Mouse (Mus musculus) mouse embryonic stem cell (cell line): Measurements from ENCODE around the gene P4ha1.
"Not testable (repeated sequence)": the region's sequence is repeated elsewhere in the genome, so short reads cannot be mapped to it uniquely, and the experiment has no call there.

Source experiments
- in situ Hi-C, 2 experiments: fragments of 300-500 bp; cut with MboI; formaldehyde crosslinking; loops; 1 replicate in 1 of 2; 3 replicates in 1 of 2; pipeline ENCODE4 v1.14.3; 2019 to 2020; ENCODE audit warnings: low sequenced_read_pairs in 2 of 2, low pct_unique_long_range_greater_than_20kb in 1 of 2, mixed read lengths in 1 of 2; ENCODE audit not compliant: unreplicated experiment in 1 of 2

The P4ha1 gene

DNA sequence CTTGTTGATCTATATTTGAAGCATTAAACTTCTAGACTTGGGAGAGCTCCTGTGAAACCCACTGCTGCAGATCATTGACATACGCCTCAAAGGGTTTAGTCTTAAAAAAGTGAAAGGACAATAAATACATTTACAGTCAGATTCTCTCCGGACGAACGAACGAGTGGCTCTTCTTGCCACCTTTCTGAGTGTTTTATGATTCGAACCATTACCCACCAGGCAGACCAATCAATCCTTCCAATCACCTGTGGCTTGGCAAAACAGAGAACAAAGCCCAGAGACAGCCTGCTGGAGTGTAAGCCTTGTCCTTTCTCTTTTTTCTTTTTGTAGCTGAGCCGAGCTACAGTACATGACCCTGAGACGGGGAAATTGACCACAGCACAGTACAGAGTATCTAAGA, 31.9 kb downstream of the P4ha1 start:
- in situ Hi-C loops, result no loop called here

DNA sequence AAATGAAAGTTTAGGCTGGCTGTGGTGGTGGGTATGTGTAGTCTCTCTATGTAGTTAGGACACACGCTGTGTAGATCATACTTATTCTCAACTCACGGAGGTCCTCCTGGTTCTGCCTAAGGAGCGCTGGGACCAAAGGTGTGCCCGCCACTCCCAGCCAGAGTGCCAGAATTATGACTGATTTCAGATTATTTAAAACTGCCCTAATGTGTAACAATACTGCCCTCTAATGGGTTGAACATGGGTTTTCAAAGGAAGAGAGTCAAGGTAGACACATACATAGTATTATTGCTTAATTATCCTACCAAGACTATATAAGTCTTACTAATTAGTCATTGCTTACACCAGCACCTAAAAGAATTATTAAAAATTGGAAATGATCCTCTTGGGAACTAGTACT, 35.6 kb downstream of the P4ha1 start:
- in situ Hi-C loops, result no loop called here

DNA sequence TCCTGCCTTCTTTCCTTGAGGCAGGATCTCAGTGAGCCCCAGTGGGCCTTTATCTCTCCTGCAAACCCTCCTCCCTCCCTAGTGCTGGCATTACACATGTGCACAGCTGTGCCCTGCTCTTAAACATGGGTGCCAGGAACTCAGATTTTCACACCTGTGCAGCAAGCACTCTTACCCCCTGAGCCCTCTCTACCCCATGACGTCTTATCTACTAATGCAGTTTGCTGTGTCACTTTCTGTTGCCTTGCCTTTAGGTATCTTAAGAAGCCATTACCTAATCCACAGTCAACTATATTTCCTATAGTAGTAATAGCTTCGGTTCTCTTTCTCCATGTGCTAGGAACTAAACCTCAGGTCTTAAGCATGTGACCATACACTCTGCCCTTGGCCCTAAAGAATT, 40.1 kb downstream of the P4ha1 start:
- in situ Hi-C loops, result no loop called here

DNA sequence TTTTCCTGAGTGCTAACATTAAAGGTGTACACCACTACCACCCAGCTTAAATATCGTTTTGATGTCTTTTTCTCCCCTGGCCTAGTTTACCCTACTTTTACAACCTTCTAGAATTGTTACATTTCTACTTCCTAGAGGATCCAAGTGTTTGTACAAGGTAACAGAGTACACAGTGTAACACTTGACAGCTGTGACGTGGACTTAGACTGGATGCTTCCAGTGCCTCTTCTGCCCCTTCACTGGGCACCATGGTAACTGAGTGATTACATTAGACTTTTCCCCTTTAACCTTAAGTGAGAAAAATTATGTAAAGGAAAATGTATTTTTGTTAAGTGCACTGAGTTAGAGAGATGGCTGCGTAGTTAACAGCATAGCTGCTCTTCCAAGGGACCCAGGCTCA, 41.5 kb downstream of the P4ha1 start:
- in situ Hi-C loops, result no loop called here

DNA sequence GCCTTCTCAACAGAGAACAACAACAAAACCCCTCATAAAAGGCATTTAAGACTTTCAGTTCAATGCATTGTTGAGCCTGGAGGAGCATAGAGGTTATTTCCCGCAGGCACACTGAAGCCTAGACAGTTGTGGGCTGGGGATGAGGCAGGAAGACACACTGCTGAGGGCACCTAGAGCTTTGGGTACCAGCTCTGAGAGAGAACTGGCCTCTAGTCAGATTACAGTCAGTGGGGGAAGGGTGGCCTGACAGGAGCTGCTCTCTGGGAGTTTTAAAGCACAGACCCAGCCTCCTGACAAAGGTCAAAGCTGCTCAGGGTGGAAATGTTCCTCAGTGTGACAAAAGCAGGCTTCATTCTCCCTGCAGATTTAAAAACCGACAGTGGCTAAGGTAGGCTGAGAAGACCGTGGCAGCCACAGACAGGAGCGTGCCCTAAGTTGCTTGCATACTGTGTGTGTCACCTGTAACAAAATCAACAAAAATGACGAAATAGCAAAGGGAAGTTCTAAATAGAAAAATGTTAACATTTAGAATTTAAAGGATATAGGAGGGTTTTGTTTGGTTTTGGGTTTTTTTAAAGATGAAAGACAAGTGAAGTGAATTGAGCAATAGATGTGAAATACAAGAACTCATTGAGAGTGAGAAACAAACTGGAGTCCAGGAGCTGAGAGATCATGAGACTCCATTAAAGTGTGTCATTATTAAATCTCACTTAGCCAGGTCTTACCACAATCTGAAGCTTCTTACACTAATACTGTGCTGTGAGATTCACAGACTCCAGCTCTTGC, 42.9 kb downstream of the P4ha1 start:
- in situ Hi-C loops, result no loop called here

DNA sequence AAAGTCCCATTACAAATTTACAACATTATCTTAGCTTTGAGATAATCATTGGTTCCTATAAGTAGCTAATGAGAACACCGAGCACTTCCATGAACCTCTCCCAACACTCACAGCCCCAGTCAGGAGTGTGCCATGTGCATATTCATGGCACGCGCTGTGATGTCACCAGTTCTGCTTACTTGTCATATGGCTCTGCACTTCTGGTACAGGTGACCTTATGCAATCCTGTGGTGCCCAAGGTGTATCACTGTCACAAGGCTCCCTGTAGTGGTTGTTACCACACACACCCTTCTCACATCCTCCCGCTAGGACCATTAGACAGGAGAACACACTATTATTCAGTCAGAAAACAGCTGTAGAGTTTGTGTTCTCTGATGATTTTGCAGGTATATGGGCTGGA, 43.6 kb downstream of the P4ha1 start:
- in situ Hi-C loops, result no loop called here

DNA sequence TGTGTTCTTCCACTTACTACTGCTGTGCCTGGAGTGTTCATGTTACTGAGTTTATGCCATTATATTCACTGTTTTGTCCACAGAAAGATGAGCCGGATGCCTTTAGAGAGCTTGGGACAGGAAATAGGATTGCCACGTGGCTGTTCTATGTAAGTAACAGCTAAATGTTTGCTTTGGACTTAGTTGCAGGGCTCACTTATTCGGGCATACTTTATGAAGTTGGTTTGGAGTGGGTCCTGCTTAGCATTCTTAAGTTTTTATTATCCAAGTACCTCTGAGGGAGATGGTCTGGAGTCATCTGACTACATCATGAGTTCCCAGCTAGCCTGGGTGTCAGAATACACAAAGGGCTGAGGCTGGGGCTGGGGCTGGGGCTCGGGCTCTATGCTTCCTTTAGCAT, 44.1 kb downstream of the P4ha1 start:
- in situ Hi-C loops, result no loop called here

DNA sequence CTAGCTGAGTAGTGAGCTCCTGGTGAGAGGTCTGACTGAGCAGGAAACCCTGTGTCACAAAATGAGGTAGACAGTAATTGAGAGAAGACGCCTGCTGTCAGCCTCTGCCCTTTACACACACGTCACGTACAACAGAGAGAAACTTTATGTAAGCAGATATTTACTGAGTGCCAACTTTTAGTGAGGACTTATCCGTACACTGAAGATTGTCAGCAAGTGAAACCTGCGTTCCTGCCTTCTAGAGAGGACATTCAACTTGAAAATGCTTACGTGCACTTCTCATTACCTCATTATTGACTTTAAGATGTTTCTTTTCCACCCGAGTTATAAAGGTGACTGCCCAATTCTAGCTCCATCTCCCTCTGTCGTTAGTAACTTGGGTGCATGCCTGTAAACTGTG, 45.6 kb downstream of the P4ha1 start:
- in situ Hi-C loops, result no loop called here

DNA sequence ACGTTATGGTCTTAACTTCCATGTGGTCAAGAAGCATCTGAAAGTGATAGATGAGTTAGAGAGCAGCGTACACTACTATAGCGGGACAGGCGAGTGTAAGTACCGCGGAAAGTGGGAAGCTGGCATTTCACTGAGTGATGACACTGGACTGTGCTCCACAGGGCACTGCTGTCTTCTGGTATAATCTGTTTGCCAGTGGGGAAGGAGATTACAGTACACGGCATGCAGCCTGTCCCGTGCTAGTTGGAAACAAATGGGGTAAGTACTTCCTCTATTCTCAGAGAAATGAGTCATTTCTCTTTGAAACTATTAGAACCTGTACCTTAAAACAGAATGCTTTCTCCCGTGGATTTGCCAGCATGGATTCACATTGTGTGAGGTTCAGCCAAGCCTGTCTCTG, 46.3 kb downstream of the P4ha1 start:
- in situ Hi-C loops, result no loop called here

DNA sequence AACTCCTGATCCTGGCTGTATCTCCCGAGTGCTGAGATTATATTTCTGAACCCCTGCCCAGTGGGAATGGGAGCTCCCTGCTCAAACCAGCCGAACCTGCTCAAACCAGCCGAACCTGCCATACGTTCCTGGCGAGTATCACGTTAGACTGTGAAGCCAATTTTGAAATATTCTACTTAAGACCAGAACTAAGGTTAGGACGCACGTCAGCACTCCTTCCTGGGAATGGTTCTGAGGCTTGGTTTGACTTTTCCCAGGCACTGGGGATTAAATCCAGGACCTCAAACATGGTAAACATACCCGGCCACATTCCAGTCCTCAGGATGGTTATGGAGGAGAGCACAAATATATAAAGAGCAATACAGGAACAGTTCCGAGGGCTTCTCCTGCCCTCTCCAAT, 54.8 kb downstream of the P4ha1 start:
- in situ Hi-C loops, result no loop called here

DNA sequence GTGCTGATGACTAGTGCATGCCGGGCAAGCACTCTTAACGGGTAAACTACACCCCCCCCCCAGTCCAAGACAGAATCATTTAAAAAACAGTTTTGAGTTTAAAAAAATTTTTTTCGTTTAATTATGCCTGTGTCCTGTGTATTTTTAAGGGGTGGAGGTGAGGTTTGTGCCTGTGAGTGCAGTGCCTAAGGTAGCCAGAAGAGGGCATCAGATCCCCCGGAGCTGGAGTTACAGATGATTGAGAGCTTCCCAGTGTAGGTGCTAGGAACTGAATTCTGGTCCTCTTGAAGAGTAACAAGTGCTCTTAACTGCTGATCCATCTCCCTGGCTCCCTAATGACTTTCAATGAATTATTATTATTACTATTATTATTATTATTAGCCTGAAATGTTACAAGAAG, 55.6 kb downstream of the P4ha1 start:
- in situ Hi-C loops, result no loop called here

DNA sequence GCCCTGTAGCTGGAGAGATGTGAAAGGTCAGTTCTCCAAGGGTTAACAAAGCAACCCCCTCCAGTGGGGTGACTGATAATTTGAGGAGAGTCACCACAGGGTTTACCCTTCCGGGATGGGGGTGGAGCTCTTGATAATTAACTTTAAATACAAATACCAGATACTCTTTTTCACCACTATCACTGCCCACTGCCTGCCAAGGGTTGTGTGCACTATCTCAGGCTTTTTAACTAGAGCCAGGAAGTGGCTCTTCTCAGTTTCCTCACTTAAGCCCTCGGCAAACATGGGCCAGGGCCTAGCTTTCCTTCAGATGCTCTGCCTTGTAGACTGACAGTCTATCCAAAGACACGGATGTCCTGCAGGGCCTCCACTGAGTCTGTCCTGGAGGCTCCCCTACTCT, 56.8 kb downstream of the P4ha1 start:
- in situ Hi-C loops, result no loop called here

DNA sequence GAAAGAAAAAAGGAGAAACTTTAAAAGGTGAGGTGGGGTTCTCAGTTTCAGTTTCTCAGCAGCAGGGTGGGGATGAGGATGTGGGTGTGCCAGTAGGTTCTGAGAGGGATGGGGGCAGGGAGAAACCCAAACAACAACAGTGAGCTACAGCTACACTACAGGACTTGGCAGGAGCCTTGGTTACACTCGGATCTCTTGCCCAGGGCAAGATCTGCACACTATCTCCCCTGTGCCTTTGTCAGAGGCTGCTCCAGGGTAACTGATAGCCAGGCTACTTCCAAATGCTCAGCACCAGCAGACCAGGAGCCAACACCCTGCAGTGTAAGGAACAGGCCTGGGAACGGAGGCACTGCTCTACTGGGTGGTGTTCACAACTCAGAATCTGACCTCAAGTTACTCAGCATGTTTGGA, 57.3 kb downstream of the P4ha1 start:
- in situ Hi-C loops, result no loop called here

DNA sequence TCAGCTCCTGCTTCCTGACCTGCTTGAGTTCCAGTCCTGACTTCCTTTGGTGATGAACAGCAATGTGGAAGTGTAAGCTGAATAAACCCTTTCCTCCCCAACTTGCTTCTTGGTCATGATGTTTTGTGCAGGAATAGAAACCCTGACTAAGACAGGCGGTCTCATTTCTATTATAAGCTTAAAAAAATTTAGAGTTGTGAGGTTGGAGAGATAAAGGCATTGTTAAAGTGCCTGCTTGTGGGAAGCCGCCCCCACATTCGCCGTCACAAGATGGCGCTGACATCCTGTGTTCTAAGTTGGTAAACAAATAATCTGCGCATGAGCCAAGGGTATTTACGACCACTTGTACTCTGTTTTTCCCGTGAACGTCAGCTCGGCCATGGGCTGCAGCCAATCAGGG, 58.5 kb downstream of the P4ha1 start:
- in situ Hi-C loops, result not testable (repeated sequence)

DNA sequence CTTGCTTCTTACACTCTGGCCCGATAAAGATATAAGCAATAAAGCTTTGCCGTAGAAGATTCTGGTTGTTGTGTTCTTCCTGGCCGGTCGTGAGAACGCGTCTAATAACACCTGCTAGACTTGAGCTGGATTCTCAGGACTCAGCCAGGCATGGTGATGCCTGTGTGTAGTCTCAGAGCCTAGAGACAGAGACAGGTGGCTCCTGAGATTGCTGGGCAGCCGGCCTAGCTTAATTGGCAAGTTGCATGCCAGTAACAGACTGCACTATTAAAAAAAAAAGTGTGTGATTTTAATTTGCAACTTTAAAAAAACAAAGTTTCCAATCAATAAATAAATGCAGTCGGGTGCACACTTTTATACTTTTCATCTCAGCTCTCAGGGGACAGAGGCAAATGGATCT, 63.9 kb downstream of the P4ha1 start:
- in situ Hi-C loops, result no loop called here

DNA sequence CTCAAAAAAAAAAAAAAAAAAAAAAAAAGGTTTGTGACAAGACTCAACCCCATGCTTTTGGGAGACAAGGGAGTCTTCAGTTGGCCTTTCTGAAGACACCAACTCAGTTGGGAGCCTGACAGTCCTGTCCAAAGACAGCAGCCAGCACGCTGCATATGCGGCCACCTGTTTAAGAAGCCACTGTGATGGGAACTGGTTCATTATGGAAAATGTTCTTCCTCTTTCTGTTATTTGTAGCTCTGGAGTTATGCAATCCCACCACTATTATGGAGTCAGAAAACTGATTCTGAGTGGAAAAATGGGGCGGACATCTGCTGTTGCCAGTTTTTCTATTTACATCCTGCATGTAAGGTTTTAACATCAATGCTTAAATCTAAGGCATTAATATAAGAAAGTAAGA, 66.6 kb downstream of the P4ha1 start:
- in situ Hi-C loops, result no loop called here

DNA sequence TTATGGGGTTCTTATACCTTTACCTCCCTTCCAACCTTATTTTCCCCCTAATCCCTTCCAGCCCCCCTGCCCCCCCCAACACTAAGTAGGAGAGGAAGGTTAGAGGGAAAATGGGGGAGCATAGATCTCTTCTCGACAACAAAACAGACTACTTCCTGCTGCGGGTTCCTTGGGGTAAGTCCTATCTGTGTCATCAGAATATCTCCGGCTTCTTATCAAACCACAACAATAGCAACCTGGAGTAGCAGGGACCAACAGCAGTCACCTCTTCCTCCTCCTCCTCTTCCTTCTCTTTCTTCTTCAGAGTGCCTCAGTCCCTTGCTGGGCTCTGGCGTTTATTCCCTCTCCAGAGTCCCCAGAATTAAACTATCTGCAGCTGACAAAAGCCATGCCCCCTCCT, 68.8 kb downstream of the P4ha1 start:
- in situ Hi-C loops, result no loop called here

DNA sequence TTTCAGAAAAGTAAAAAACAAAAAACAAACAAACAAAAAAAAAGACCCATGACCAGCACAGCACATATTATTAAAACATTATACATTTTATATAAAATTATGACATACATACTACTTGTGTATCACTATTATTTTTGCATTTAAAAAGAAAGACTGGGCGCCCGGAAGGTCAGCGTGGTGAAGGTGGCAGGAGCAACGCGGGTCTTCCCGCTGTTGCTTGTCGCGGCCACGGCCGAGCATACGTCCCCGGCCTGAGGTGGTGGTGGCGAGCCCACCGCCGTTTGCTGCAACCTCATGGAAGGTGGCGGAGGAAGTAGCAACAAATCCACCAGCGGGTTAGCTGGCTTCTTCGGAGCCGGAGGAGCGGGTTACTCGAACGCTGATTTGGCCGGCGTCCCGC, 72.4 kb downstream of the P4ha1 start, which contains the start of gene Gm10273:
TSS of gene Gm10273 (plus strand) at position 172 of the 400 bp plus-strand sequence.
- in situ Hi-C loops, result not testable (repeated sequence)

DNA sequence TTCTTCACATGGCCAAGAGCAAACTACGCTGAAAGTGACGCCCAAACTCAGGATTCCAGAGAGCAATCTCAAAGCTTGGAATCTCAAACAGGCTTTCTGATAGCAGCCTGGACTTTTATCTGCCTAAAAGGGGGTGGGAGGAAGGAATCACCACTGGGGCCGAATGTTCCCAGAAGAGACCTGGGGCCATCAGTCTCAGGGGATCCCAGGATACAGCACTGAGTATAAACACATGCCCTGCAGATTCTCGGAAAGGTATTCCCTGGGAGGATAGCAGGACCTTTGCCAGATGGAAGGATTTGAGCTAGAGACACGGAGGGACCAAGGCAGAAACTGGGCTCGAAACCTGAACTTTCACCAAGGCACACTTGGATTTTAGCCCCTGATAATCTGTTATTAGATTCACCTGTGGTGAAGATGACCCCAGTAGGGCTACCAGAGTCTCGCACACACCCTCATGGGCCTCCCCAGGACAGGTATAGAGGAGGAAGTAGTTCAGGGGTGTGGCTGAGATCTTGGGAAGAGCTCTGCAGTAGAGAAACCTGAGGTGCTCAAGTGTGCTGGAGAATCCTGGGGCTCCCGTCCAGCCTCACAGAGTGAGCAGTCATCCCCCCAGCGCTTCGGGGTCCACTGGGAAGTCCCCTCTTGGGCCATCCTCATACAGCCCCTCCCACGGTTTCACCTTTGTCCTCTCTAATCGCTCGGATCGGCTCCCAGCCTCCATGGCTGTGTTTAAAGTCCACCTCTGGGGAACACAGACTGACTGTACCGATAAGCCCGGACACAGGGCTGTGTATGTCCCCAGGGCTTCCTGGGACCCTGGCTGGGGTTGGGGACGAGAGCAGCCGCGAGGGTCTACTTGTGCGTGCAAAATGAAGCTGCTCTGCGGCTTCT, 80.0 kb downstream of the P4ha1 start, which contains the start of gene Pla2g12b:
TSS of gene Pla2g12b (plus strand) at position 762 of the 894 bp plus-strand sequence.
- in situ Hi-C loops, result no loop called here

DNA sequence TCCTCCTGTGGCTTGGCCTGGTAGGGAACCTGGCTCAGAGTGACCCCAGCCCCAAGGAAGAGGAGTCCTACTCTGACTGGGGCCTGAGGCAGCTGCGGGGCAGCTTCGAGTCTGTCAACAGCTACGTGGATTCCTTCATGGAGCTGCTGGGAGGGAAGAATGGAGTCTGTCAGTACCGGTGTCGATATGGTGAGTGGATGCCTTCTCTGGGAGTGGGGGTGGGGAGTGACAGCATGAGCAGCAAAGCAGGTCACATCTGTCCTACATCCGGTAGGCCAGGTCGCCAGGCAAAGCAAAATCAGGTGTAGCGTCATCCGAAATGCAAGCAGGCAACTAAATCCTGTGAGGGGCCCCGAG, 80.7 kb downstream of the P4ha1 start:
- in situ Hi-C loops, result no loop called here
